ENCODE assay signal across 13 mouse cellular contexts in the genomic region with DNA sequence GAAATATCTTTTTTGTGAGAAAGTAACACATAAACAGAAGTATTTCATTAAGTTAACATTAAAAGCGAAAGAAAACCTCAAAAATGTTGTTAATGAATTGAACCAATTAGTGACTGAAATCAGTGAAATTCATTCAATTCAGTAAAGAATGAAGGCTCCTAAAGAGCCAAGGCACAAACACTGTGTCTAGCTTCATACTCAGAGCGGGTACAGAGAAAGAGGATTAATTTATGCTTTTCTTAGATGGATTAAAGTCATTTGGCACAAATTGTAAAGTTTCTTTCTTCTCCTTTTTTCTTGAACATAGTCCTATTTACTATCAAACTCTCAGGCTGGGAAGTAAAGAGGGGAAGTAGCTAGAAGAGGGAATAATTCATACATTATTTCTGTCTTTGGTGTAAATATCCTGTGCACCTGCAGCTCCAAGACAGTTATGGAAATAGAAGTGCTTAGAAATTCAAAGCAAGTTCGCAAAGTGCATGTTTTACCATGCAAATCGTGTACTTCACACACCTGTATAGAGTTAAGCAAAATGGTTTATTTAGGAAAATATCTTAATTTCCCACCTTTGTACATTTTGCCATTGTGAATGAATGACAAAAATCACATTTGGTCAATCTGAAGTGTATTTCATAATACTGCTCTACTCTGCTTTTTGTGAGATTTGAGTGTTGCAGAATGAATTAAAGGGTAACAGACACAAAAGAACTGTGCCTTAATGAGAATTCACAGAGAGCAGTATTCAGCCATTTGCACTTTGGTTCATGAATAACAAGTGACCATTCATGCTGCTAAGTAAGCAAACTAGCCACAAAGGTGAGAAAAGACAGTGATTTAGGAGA.
"Had no signal": no experiment of that assay in that cellular context is flagged by ENCODE, and none has a peak within 500 bp of the region (broad histone marks: within the 10 kb centered on the region; RNA-seq: fewer than 3 reads in every experiment).

No protein-coding gene starts in this region.

- H3K9me3 ChIP-seq: limb, embryonic 15.5 days; liver, embryonic 12.5 days; midbrain, embryonic 10.5 days had no signal

- DNase-seq: kidney, adult 8-10 months; kidney, postnatal 25 days; lung, embryonic 14.5 days; lung, postnatal 10 days; lung, postnatal 4 days; right cerebral cortex, adult 18-20 months; thymus, postnatal 4 days had no signal

- H3K4me1 ChIP-seq: limb, embryonic 15.5 days; liver, embryonic 12.5 days; midbrain, embryonic 10.5 days had no signal

- H3K9ac ChIP-seq: limb, embryonic 15.5 days; liver, embryonic 12.5 days; lung, embryonic 14.5 days had no signal

- H3K4me2 ChIP-seq: limb, embryonic 15.5 days; liver, embryonic 12.5 days; lung, embryonic 14.5 days had no signal

- H3K36me3 ChIP-seq: limb, embryonic 15.5 days; liver, embryonic 12.5 days; midbrain, embryonic 10.5 days had no signal

- ATAC-seq: liver, embryonic 12.5 days had no signal

- H3K4me3 ChIP-seq: left cerebral cortex, adult 2 months; limb, embryonic 15.5 days; liver, embryonic 12.5 days; midbrain, embryonic 10.5 days; myocyte had no signal

- H3K27me3 ChIP-seq: limb, embryonic 15.5 days; liver, embryonic 12.5 days had no signal

- H3K27ac ChIP-seq: left cerebral cortex, adult 2 months; limb, embryonic 15.5 days; liver, embryonic 12.5 days; midbrain, embryonic 10.5 days; stomach, postnatal 0 days had no signal
